Mouse (Mus musculus) small intestine, adult 2 months (tissue): ENCODE data around the gene Hk2. TPM values are rescaled to one million over a fixed set of nuclear protein-coding genes. Genes with fewer than 3 reads are reported as not detected.
A peak's percentile ranks its signal among the peaks of the same experiment; 100 is the strongest.

Experiments
- H3K27ac ChIP-seq: fragments of 200-500 bp; 2 replicates; pipeline ENCODE4 v1.5.1; 2012; ENCODE audit warnings: low read depth, low read length, control low read depth, inconsistent platforms; ENCODE audit not compliant: insufficient read depth
- H3K27me3 ChIP-seq: fragments of 200-500 bp; 2 replicates; pipeline ENCODE4 v1.6.1; 2012; ENCODE audit warnings: mild to moderate bottlenecking, moderate library complexity, low read length, inconsistent platforms; ENCODE audit not compliant: control insufficient read depth, insufficient read depth
- H3K36me3 ChIP-seq: fragments of 200-500 bp; 2 replicates; pipeline ENCODE4 v1.6.1; 2012; ENCODE audit warnings: mild to moderate bottlenecking, low read length, control low read depth, inconsistent platforms; ENCODE audit not compliant: control insufficient read depth, insufficient read depth
- H3K4me1 ChIP-seq: fragments of 200-500 bp; 2 replicates; pipeline ENCODE4 v1.6.1; 2012; ENCODE audit warnings: low read length, inconsistent platforms, mixed read lengths; ENCODE audit not compliant: control insufficient read depth, insufficient read depth, insufficient read length
- H3K4me3 ChIP-seq: fragments of 200-500 bp; 2 replicates; pipeline ENCODE4 v1.5.1; 2012; ENCODE audit warnings: low read depth, mild to moderate bottlenecking, control low read depth, inconsistent platforms, low read length, moderate library complexity
- CTCF ChIP-seq: fragments of 200-500 bp; IDR thresholded peaks from 2 replicates; pipeline ENCODE4 v1.5.1; 2012; ENCODE audit warnings: low read depth, mild to moderate bottlenecking, control low read depth, inconsistent platforms, low read length, moderate library complexity, mixed read lengths; ENCODE audit not compliant: insufficient replicate concordance, insufficient read length; ENCODE audit errors: extremely low read depth
- POLR2A ChIP-seq: fragments of 200-500 bp; IDR thresholded peaks from 2 replicates; pipeline ENCODE4 v1.6.1; 2012; ENCODE audit warnings: low read depth, mild to moderate bottlenecking, control low read depth, inconsistent platforms, low read length, moderate library complexity
- WGBS: fragments of 180-500 bp; shearing (Covaris S2); methylation state at CpG from one replicate; pipeline ENCODE4 v1.1.7; 2018; 5-methylcytosine and 5-hydroxymethylcytosine counted together
- polyA plus RNA-seq: library from polyadenylated mRNA; depleted of rRNA; stranded (reverse); fragments of >200 nt; gene quantifications from 2 replicates; pipeline ENCODE4 v1.2.3, GENCODE M21; 2012

Hk2 gene
- polyA plus RNA-seq, 1 experiment, result 6.1 TPM

- TF ChIP-seq CTCF (no peak), POLR2A (no peak)
- H3K36me3 ChIP-seq, result peaks cover 4% of the 10 kb centered on the region; the same call in 1 of the 2 replicates
- 54% methylated on average over 11 of the region's 11 CpGs for WGBS
- H3K27me3 ChIP-seq, result no peaks in the 10 kb centered on the region
- H3K4me1 ChIP-seq, result peaks cover 38% of the 10 kb centered on the region
- H3K4me3 ChIP-seq, result no peak overlapping the region
- peak overlapping the region; percentile 64; the same call in 1 of the 2 replicates for H3K27ac ChIP-seq
Measured at GRCm38 (mm10) chr6:82753061-82753460, 21.2 kb downstream of the Hk2 start.

DNA sequence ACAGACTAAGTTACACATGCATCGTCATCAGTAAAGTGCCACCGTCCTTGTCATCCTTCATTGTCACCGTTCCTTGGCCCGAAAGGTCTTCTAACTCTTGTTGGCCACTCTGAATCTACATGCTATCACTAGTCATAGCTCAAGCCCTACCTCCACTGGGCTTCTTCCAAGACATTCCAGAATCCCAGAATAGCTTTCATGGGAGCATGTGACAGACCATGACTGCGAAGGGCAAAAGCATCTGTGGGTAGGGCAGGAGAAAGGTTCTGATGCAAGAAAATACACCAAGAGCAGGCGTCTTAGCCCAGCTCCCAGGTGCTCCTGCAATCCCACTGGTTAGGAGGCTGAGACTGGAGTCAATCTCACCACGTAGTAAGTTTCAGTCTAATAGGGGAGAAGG lies 22.5 kb downstream of the Hk2 start:
- peaks cover 37% of the 10 kb centered on the region for H3K4me1 ChIP-seq
- 94% methylated on average over 7 of the region's 7 CpGs for WGBS
- TF ChIP-seq POLR2A (no peak), CTCF (no peak)
- H3K27ac ChIP-seq, result no peak overlapping the region
- no peaks in the 10 kb centered on the region for H3K27me3 ChIP-seq
- peaks cover 4% of the 10 kb centered on the region; the same call in 1 of the 2 replicates for H3K36me3 ChIP-seq
- H3K4me3 ChIP-seq, result no peak overlapping the region

DNA sequence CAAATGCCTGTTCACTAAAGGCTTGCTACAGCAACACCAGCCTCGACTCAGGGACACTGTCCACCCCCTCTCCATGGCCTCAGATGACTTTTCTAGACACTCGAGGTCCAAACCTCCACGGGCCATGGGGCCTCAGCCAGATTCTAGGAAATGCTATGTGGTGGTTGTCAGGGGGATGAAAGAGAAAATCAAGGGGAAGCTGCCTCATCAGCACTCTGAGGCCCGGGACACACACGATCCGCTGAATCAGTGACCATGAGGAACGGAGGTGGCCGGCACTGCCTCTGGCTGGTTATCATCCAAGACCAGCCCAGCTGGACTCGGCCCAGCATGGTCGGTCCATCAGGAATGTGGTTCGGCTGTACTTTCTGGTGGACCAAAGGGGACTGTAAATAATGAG lies 23.2 kb downstream of the Hk2 start:
- H3K27ac ChIP-seq, result no peak overlapping the region
- TF ChIP-seq POLR2A, result no peak
- no peak for TF ChIP-seq CTCF
- WGBS, result 69% methylated on average over 11 of the region's 11 CpGs

GRCm38 (mm10) chr6:82750063-82750462 lies 24.2 kb downstream of the Hk2 start:
- Histone ChIP-seq H3K4me1 (peaks cover 38% of the 10 kb centered on the region), H3K27ac (peak overlapping the region; percentile 60; the same call in 1 of the 2 replicates), H3K36me3 (peaks cover 9% of the 10 kb centered on the region), H3K4me3 (no peak overlapping the region), H3K27me3 (no peaks in the 10 kb centered on the region)
- TF ChIP-seq CTCF (no peak), POLR2A (no peak)
- WGBS, result 63% methylated on average over 2 of the region's 2 CpGs

More for the DNA sequence above, 23.2 kb downstream of the Hk2 start:
- H3K36me3 ChIP-seq, result peaks cover 9% of the 10 kb centered on the region
- H3K27me3 ChIP-seq, result no peaks in the 10 kb centered on the region
- H3K4me1 ChIP-seq, result peaks cover 38% of the 10 kb centered on the region
- no peak overlapping the region for H3K4me3 ChIP-seq

GRCm38 (mm10) chr6:82748106-82748672 lies 26.1 kb downstream of the Hk2 start:
- 89% methylated on average over 9 of the region's 9 CpGs for WGBS

DNA sequence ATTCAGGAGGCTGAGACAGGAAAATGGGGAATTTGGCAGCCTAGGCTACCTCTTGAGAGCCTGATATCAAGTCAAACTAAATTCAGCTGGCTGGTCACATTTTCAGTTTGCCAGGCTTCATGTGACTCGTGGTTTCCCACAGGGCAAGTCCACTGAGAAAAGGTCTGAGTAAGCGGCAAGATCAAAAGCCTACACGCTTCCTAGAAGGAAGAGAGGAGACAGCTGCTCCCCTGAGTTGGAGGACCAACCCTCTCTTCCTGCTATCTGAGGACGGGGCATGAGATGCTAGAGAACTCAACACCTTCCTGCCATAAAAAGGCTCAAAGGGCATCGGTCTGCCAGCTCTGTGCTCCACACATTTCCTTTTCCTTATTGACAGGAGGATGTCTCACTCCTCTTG lies 27.2 kb downstream of the Hk2 start:
- peak overlapping the region; percentile 50 for H3K27ac ChIP-seq
- H3K4me3 ChIP-seq, result no peak overlapping the region
- 10% methylated on average over 5 of the region's 5 CpGs for WGBS
- TF ChIP-seq CTCF, result no peak
- TF ChIP-seq POLR2A, result no peak
- H3K27me3 ChIP-seq, result no peaks in the 10 kb centered on the region
- H3K36me3 ChIP-seq, result peaks cover 20% of the 10 kb centered on the region
- H3K4me1 ChIP-seq, result peaks cover 23% of the 10 kb centered on the region; the same call in 1 of the 2 replicates

More at GRCm38 (mm10) chr6:82748106-82748672, 26.1 kb downstream of the Hk2 start:
- Histone ChIP-seq H3K36me3 (peaks cover 10% of the 10 kb centered on the region), H3K27me3 (no peaks in the 10 kb centered on the region), H3K4me1 (peaks cover 25% of the 10 kb centered on the region), H3K27ac (no peak overlapping the region), H3K4me3 (no peak overlapping the region)
- TF ChIP-seq CTCF, result no peak
- TF ChIP-seq POLR2A, result no peak

- 85% methylated on average over 9 of the region's 9 CpGs for WGBS
- no peak for TF ChIP-seq POLR2A
- no peak for TF ChIP-seq CTCF
- peaks cover 20% of the 10 kb centered on the region for H3K36me3 ChIP-seq
Measured at GRCm38 (mm10) chr6:82744553-82744952, 29.7 kb downstream of the Hk2 start.

More at GRCm38 (mm10) chr6:82744553-82744952, 29.7 kb downstream of the Hk2 start:
- Histone ChIP-seq H3K27me3 (no peaks in the 10 kb centered on the region), H3K4me1 (peaks cover 22% of the 10 kb centered on the region; the same call in 1 of the 2 replicates), H3K27ac (no peak overlapping the region), H3K4me3 (no peak overlapping the region)
